ENCODE assay signal across 22 mouse cellular contexts in genomic region chr4:149808060-149808567, GRCm38 (mm10). TPM values are rescaled to one million over a fixed set of nuclear protein-coding genes. Genes with fewer than 3 reads are reported as not detected.
DNase-seq lines count a peak whose midpoint lies in the region; ATAC-seq lines count a peak whose summit lies in the region.
"Had no signal": no experiment of that assay in that cellular context is flagged by ENCODE, and none has a peak within 500 bp of the region (broad histone marks: within the 10 kb centered on the region; RNA-seq: fewer than 3 reads in every experiment).

No protein-coding gene starts in this region.

- H3K27me3 ChIP-seq in heart, embryonic 13.5 days (replicated peaks): peaks cover 32% of the 10 kb centered on the region
- H3K27me3 ChIP-seq in midbrain, embryonic 14.5 days (ENCODE audit: control insufficient read depth, insufficient read depth, low read length): peaks cover 11% of the 10 kb centered on the region; the same call in 1 of the 2 replicates
- peaks cover 16% of the 10 kb centered on the region for H3K27me3 ChIP-seq in midbrain, embryonic 15.5 days (replicated peaks)
- H3K27me3 ChIP-seq in embryonic facial prominence, embryonic 13.5 days: peaks cover 14% of the 10 kb centered on the region
- H3K27me3 ChIP-seq in heart, embryonic 10.5 days (ENCODE audit: insufficient read depth, poor library complexity, severe bottlenecking): peaks cover 43% of the 10 kb centered on the region

- H3K4me1 ChIP-seq in heart, embryonic 13.5 days: peaks cover 10% of the 10 kb centered on the region; the same call in 1 of the 2 replicates
- no peaks in the 10 kb centered on the region for H3K4me1 ChIP-seq in midbrain, embryonic 14.5 days (ENCODE audit: control insufficient read depth, insufficient read depth, low read length)
- no peaks in the 10 kb centered on the region for H3K4me1 ChIP-seq in midbrain, embryonic 15.5 days
- peaks cover 14% of the 10 kb centered on the region for H3K4me1 ChIP-seq in embryonic facial prominence, embryonic 13.5 days
- 0 out of 2 replicates have a peak, but pooled peaks cover 5% of the 10 kb centered on the region for H3K4me1 ChIP-seq in heart, embryonic 10.5 days
- H3K4me1 ChIP-seq: forebrain, embryonic 13.5 days; midbrain, embryonic 12.5 days had no signal

- H3K4me2 ChIP-seq in heart, embryonic 13.5 days: no peak overlapping the region
- no peak overlapping the region for H3K4me2 ChIP-seq in midbrain, embryonic 14.5 days (ENCODE audit: low read length)
- no peak overlapping the region for H3K4me2 ChIP-seq in midbrain, embryonic 15.5 days
- H3K4me2 ChIP-seq in embryonic facial prominence, embryonic 13.5 days: no peak overlapping the region
- H3K4me2 ChIP-seq: forebrain, embryonic 13.5 days; heart, embryonic 12.5 days; hindbrain, embryonic 14.5 days; midbrain, embryonic 12.5 days; neural tube, embryonic 13.5 days had no signal

- H3K36me3 ChIP-seq in heart, embryonic 13.5 days: no peaks in the 10 kb centered on the region
- no peaks in the 10 kb centered on the region for H3K36me3 ChIP-seq in midbrain, embryonic 14.5 days (ENCODE audit: control insufficient read depth, insufficient read depth, low read length)
- no peaks in the 10 kb centered on the region for H3K36me3 ChIP-seq in midbrain, embryonic 15.5 days (replicated peaks)
- H3K36me3 ChIP-seq in embryonic facial prominence, embryonic 13.5 days: no peaks in the 10 kb centered on the region
- H3K36me3 ChIP-seq in heart, embryonic 10.5 days: no peaks in the 10 kb centered on the region
- H3K36me3 ChIP-seq: heart, embryonic 12.5 days; midbrain, embryonic 12.5 days; neural tube, embryonic 13.5 days had no signal

- no peak overlapping the region for H3K27ac ChIP-seq in heart, embryonic 13.5 days (replicated peaks)
- no peak overlapping the region for H3K27ac ChIP-seq in midbrain, embryonic 14.5 days (replicated peaks; ENCODE audit: low read depth, low read length)
- no peak overlapping the region for H3K27ac ChIP-seq in midbrain, embryonic 15.5 days
- no peak overlapping the region for H3K27ac ChIP-seq in embryonic facial prominence, embryonic 13.5 days
- no peak overlapping the region for H3K27ac ChIP-seq in heart, embryonic 10.5 days
- H3K27ac ChIP-seq: forebrain, embryonic 13.5 days; hindbrain, embryonic 14.5 days; midbrain, embryonic 12.5 days; neural tube, embryonic 13.5 days had no signal

- 37% methylated on average over 14 of the region's 14 CpGs for WGBS in heart, embryonic 13.5 days
- 45% methylated on average over 14 of the region's 14 CpGs for WGBS in midbrain, embryonic 14.5 days
- 28% methylated on average over 14 of the region's 14 CpGs for WGBS in midbrain, embryonic 15.5 days
- 23% methylated on average over 14 of the region's 14 CpGs for WGBS in embryonic facial prominence, embryonic 13.5 days
- WGBS in heart, embryonic 10.5 days: 34% methylated on average over 14 of the region's 14 CpGs

- H3K4me3 ChIP-seq in heart, embryonic 13.5 days: no peak overlapping the region
- H3K4me3 ChIP-seq in midbrain, embryonic 14.5 days (replicated peaks; ENCODE audit: low read depth, low read length): no peak overlapping the region
- H3K4me3 ChIP-seq in midbrain, embryonic 15.5 days: no peak overlapping the region
- no peak overlapping the region for H3K4me3 ChIP-seq in embryonic facial prominence, embryonic 13.5 days
- H3K4me3 ChIP-seq in heart, embryonic 10.5 days: no peak overlapping the region
- H3K4me3 ChIP-seq: erythroblast, embryonic 14.5 days; forebrain, embryonic 13.5 days; heart, embryonic 12.5 days; midbrain, embryonic 12.5 days; neural tube, embryonic 13.5 days had no signal

- H3K9ac ChIP-seq in heart, embryonic 13.5 days: peak overlapping the region; percentile 21; the same call in 1 of the 2 replicates
- H3K9ac ChIP-seq in midbrain, embryonic 14.5 days (replicated peaks; ENCODE audit: low read length): 0 out of 2 replicates have a peak overlapping the region, but pooled peaks have one; percentile 16
- H3K9ac ChIP-seq in midbrain, embryonic 15.5 days: no peak overlapping the region
- H3K9ac ChIP-seq in embryonic facial prominence, embryonic 13.5 days: no peak overlapping the region
- H3K9ac ChIP-seq: forebrain, embryonic 13.5 days; heart, embryonic 12.5 days; hindbrain, embryonic 14.5 days; neural tube, embryonic 13.5 days had no signal

- no peak for ATAC-seq in heart, embryonic 13.5 days (ENCODE audit: extremely low read depth, insufficient number of reproducible peaks, low FRiP score, low TSS enrichment)
- ATAC-seq in midbrain, embryonic 14.5 days (ENCODE audit: low FRiP score, low TSS enrichment): no peak
- ATAC-seq in midbrain, embryonic 15.5 days (replicated peaks): no peak
- peak; percentile 16; the same call in 1 of the 2 replicates for ATAC-seq in embryonic facial prominence, embryonic 13.5 days (ENCODE audit: insufficient number of reproducible peaks, insufficient read depth, low FRiP score, low TSS enrichment, low read depth)
- ATAC-seq: forebrain, embryonic 13.5 days; inflammation-experienced regulatory T-cells, adult 6 months had no signal

- DNase-seq in heart, postnatal 14 days: no peak
- no peak for DNase-seq in midbrain, embryonic 14.5 days
- DNase-seq in thymus, adult 18-20 months: no peak
- DNase-seq in heart, embryonic 10.5 days (ENCODE audit: low spot score): no peak
- DNase-seq: adrenal gland, postnatal 10 days; cerebellum, adult 9-10 months; kidney, adult 2 months; kidney, postnatal 4 days; retina, postnatal 1 day; right cerebral cortex, postnatal 25 days; spleen, adult 18-20 months; thymus, postnatal 14 days had no signal

- H3K9me3 ChIP-seq in heart, embryonic 13.5 days: no peaks in the 10 kb centered on the region
- no peaks in the 10 kb centered on the region for H3K9me3 ChIP-seq in midbrain, embryonic 14.5 days (ENCODE audit: control insufficient read depth, low read length)
- H3K9me3 ChIP-seq in midbrain, embryonic 15.5 days: no peaks in the 10 kb centered on the region
- no peaks in the 10 kb centered on the region for H3K9me3 ChIP-seq in embryonic facial prominence, embryonic 13.5 days
- no peaks in the 10 kb centered on the region for H3K9me3 ChIP-seq in heart, embryonic 10.5 days
- H3K9me3 ChIP-seq: forebrain, embryonic 13.5 days; heart, embryonic 12.5 days; midbrain, embryonic 12.5 days; neural tube, embryonic 13.5 days had no signal

- intact Hi-C loops in heart, postnatal 14 days (cut with DNase I): loop anchor here (2.0 to 5.0 kb wide), 2 partner anchors 31 to 169 kb away; no protein-coding TSS in a partner anchor

RNA-seq across cellular contexts. Expression of gene Slc25a33, which starts 34.0 kb away (rescaled TPM):
- polyA plus RNA-seq in heart, embryonic 13.5 days (2015; fragmentation: Nextera tagmentation; extraction: Ambion mirVana): 5.9 and 7.4 TPM in 2 replicates
- total RNA-seq in heart, postnatal 14 days (2021): 10 to 100 TPM; 16.2 to 24.2 TPM
- 29.1 and 31.2 TPM in 2 replicates for polyA plus RNA-seq in midbrain, embryonic 14.5 days (2014; fragmentation: Nextera tagmentation; extraction: Ambion mirVana)
- polyA plus RNA-seq in midbrain, embryonic 15.5 days (2015; fragmentation: Nextera tagmentation; extraction: Ambion mirVana): 26.6 and 27.4 TPM in 2 replicates
- polyA plus RNA-seq in embryonic facial prominence, embryonic 13.5 days (2015; fragmentation: Nextera tagmentation; extraction: Ambion mirVana): 12.3 and 13.2 TPM in 2 replicates
- 9.0 and 15.5 TPM in 2 replicates for polyA plus RNA-seq in heart, embryonic 10.5 days (2016; fragmentation: Nextera tagmentation; extraction: Ambion mirVana)

Comparison
In these comparisons a context has a peak if more than half of its experiments do, and no peak if none do; other contexts are left out.
1. H3K9ac ChIP-seq: peak in heart, embryonic 13.5 days (single experiment) and midbrain, embryonic 14.5 days (single experiment); none in midbrain, embryonic 15.5 days (single experiment) and embryonic facial prominence, embryonic 13.5 days (single experiment).